Mouse (Mus musculus) G1E (cell line): ENCODE results near the gene Cep41. TPM values are rescaled to one million over a fixed set of nuclear protein-coding genes. Genes with fewer than 3 reads are reported as not detected.

Experiments used
- ATAC-seq: 2 replicates; pipeline ENCODE4 v1.8.0; 2016; ENCODE audit warnings: mild to moderate bottlenecking; ENCODE audit not compliant: insufficient number of reproducible peaks, poor library complexity, low FRiP score, severe bottlenecking; ENCODE audit errors: extremely low read depth
- DNase-seq: peaks from one replicate; pipeline ENCODE4 v3.0.0; 2012; ENCODE audit warnings: low spot score
- H3K27me3 ChIP-seq: 2 replicates; pipeline ENCODE4 v1.6.1; 2012; ENCODE audit warnings: mild to moderate bottlenecking, low read length, inconsistent platforms; ENCODE audit not compliant: insufficient read depth
- H3K36me3 ChIP-seq: replicated peaks from 2 replicates; pipeline ENCODE3; 2012; ENCODE audit warnings: mild to moderate bottlenecking, inconsistent platforms
- H3K4me1 ChIP-seq: 2 replicates; pipeline ENCODE4 v1.6.1; 2012; ENCODE audit warnings: low read depth, low read length, inconsistent platforms, mixed read lengths; ENCODE audit not compliant: insufficient read depth
- H3K4me3 ChIP-seq: 2 replicates; pipeline ENCODE4 v1.5.1; 2012; ENCODE audit warnings: low read depth, mild to moderate bottlenecking, inconsistent platforms, low read length, moderate library complexity, mixed read lengths
- H3K9me3 ChIP-seq: replicated peaks from 2 replicates; pipeline ENCODE4 v1.6.1; 2012; ENCODE audit warnings: inconsistent platforms
- CTCF ChIP-seq: IDR thresholded peaks from 2 replicates; pipeline ENCODE4 v1.5.1; 2012; ENCODE audit warnings: low read depth, low read length, inconsistent platforms, mixed read lengths
- GATA1 ChIP-seq: IDR thresholded peaks from 2 replicates; pipeline ENCODE4 v1.6.1; 2012; ENCODE audit warnings: borderline replicate concordance, low read length, inconsistent platforms, mixed read lengths
- GATA2 ChIP-seq: IDR thresholded peaks from 2 replicates; pipeline ENCODE4 v1.6.1; 2012; ENCODE audit warnings: low read depth, low read length, inconsistent platforms, borderline replicate concordance
- POLR2AphosphoS5 ChIP-seq: IDR thresholded peaks from 2 replicates; pipeline ENCODE4 v1.6.1; 2012; ENCODE audit warnings: low read depth, low read length, inconsistent platforms; ENCODE audit not compliant: insufficient replicate concordance
- TAL1 ChIP-seq: conservative IDR thresholded peaks from 2 replicates; pipeline ENCODE4 v1.6.1; 2012; ENCODE audit warnings: low read depth, low read length, inconsistent platforms, mixed read lengths
- polyA plus RNA-seq: library from polyadenylated mRNA; stranded (reverse); fragments of >175 nt; gene quantifications from 2 replicates; pipeline ENCODE4 v1.2.3, GENCODE M21; 2012
- total RNA-seq, 2 experiments: library from RNA; stranded (forward) in 1 of 2; stranded (reverse) in 1 of 2; fragments of 200-1000 nt in 1 of 2; fragments of >200 nt in 1 of 2; fragmentation: Nextera tagmentation in 1 of 2; gene quantifications; 2 replicates each; pipeline ENCODE4 v1.2.3; 2014 to 2017

Cep41 gene
- total and polyA plus RNA-seq, 3 experiments = 14.6 to 32.6 (median 28.3) TPM

- peaks cover 10% of the 10 kb centered on the region; the same call in 1 of the 2 replicates for H3K27me3 ChIP-seq
- H3K9me3 ChIP-seq = no peaks in the 10 kb centered on the region
- H3K36me3 ChIP-seq = no peaks in the 10 kb centered on the region
- TF ChIP-seq GATA1 = no peak
- no peak for TF ChIP-seq CTCF
- no peak for TF ChIP-seq POLR2AphosphoS5
- TF ChIP-seq TAL1 = no peak
- TF ChIP-seq GATA2 = no peak
- H3K4me1 ChIP-seq = no peaks in the 10 kb centered on the region
- ATAC-seq = no peak
- no peak overlapping the region for H3K4me3 ChIP-seq
- no peak for DNase-seq
Measured at GRCm38 (mm10) chr6:30722385-30723164, 29.0 kb upstream of the Cep41 start.

DNA sequence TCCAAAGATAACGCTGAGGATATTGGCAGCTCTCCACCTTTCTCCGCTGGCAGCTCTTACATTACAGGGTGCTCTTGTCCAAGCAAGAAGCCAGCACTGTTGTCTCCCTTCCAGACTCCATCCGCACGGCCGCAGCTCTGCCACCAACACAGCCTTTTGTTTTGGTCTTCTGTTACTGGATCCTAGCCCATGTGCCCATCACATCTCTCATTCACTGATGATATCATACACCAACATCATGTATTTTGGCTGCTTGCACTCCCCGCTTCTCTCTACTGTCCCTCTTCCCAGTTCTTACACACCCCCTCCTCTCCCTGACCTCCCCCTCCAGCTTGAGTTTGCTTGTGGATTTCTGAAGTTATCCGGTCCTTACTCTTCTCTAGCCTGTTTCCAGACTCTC lies 23.2 kb upstream of the Cep41 start:
- Histone ChIP-seq H3K4me1 (no peaks in the 10 kb centered on the region; the same call in 1 of the 2 replicates), H3K27me3 (peaks cover 19% of the 10 kb centered on the region; the same call in 1 of the 2 replicates), H3K9me3 (no peaks in the 10 kb centered on the region), H3K36me3 (no peaks in the 10 kb centered on the region), H3K4me3 (no peak overlapping the region)
- DNase-seq (no peak), ATAC-seq (no peak)
- no peak for TF ChIP-seq TAL1

- no peaks in the 10 kb centered on the region; the same call in 1 of the 2 replicates for H3K4me1 ChIP-seq
- no peak overlapping the region for H3K4me3 ChIP-seq
- no peaks in the 10 kb centered on the region for H3K9me3 ChIP-seq
- ATAC-seq (no peak), DNase-seq (no peak)
- no peak for TF ChIP-seq CTCF
- no peak for TF ChIP-seq GATA2
- no peak for TF ChIP-seq POLR2AphosphoS5
- no peak for TF ChIP-seq TAL1
- TF ChIP-seq GATA1 = no peak
- no peaks in the 10 kb centered on the region for H3K36me3 ChIP-seq
- peaks cover 25% of the 10 kb centered on the region for H3K27me3 ChIP-seq
Measured at GRCm38 (mm10) chr6:30714891-30715471, 21.4 kb upstream of the Cep41 start.

DNA sequence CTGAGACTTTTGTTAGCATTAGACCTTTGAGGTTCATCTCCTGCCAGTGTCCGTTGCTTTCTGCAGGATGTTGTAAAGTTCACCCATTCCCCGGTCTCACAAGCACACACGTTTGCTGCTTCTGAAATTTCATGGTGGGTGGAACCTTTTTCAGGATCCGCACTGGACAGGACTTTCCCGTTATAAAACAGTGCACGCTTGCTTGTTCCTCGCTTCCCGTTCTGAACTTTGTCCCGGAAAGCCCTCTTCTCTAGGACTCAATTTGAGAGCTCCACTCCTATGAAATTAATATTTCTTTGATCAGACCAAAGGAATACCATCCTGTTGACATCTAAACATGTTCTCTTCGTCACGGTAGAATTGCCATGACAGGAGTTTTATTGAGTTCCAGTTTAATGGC lies 20.3 kb upstream of the Cep41 start:
- TF ChIP-seq GATA2 (no peak), POLR2AphosphoS5 (no peak), CTCF (no peak), GATA1 (no peak), TAL1 (no peak)
- H3K4me3 ChIP-seq = no peak overlapping the region
- no peaks in the 10 kb centered on the region; the same call in 1 of the 2 replicates for H3K4me1 ChIP-seq
- ATAC-seq (no peak), DNase-seq (no peak)
- no peaks in the 10 kb centered on the region for H3K36me3 ChIP-seq
- no peaks in the 10 kb centered on the region for H3K9me3 ChIP-seq
- H3K27me3 ChIP-seq = peaks cover 22% of the 10 kb centered on the region

DNA sequence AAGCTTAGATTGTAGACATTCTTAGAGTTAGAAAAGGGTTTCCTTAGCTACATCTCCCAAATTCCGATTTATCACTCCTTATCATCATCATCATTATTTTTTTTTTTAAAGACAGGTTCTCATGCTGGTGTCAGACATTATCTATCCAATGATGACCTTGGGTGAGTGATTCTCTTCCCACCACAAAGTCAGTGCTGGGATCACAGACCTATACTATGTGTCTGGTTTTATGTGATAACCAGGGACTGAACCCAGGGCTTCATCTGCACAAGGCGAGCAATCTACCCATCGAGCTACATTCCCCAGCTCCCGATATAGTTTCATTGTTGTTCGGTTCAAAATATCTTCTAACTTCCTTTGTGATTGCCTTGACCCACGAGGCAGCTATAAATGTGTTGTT lies 19.9 kb upstream of the Cep41 start:
- Histone ChIP-seq H3K27me3 (peaks cover 22% of the 10 kb centered on the region), H3K4me1 (no peaks in the 10 kb centered on the region; the same call in 1 of the 2 replicates), H3K9me3 (no peaks in the 10 kb centered on the region), H3K36me3 (no peaks in the 10 kb centered on the region), H3K4me3 (no peak overlapping the region)
- TF ChIP-seq GATA2 = no peak
- TF ChIP-seq GATA1 = no peak
- TF ChIP-seq CTCF = no peak
- TF ChIP-seq TAL1 = no peak
- TF ChIP-seq POLR2AphosphoS5 = no peak
- no peak for DNase-seq
- ATAC-seq = no peak

DNA sequence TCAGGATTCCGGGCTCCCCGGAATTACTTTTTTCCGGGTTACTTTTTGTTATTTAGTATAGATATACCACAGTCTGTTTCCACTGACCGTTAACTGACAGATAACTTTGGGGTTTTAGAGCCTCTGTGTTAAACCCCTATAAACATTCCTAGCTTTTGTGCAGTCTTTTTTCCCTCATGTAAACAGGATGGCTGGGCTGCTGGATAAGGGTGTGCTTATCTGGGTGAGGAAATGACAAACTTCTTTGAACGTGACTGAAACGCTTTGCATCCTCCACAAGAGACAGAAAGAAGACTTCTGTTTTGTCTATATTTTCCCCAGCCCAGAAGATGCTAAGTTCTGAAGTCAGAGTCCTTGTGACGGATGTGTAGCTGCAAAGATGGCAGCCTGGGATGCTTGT lies 18.9 kb upstream of the Cep41 start:
- peaks cover 25% of the 10 kb centered on the region for H3K27me3 ChIP-seq
- H3K4me1 ChIP-seq = no peaks in the 10 kb centered on the region; the same call in 1 of the 2 replicates
- ATAC-seq (no peak), DNase-seq (no peak)
- H3K4me3 ChIP-seq = no peak overlapping the region
- TF ChIP-seq POLR2AphosphoS5 (no peak), CTCF (no peak), TAL1 (no peak), GATA1 (no peak), GATA2 (no peak)
- H3K36me3 ChIP-seq = no peaks in the 10 kb centered on the region
- H3K9me3 ChIP-seq = no peaks in the 10 kb centered on the region
